Mouse (Mus musculus) urinary bladder, adult 2 months (tissue): ENCODE measurements around the gene Apc2. TPM values are rescaled to one million over a fixed set of nuclear protein-coding genes. Genes with fewer than 3 reads are reported as not detected.
"Not testable (repeated sequence)": the region's sequence is repeated elsewhere in the genome, so short reads cannot be mapped to it uniquely, and the experiment has no call there.

Experiments
- DNase-seq: peaks from one replicate; pipeline ENCODE4 v3.0.0; 2022; ENCODE audit warnings: low spot score
- polyA plus RNA-seq: library from polyadenylated mRNA; depleted of rRNA; stranded (reverse); fragments of >200 nt; gene quantifications from 2 replicates; pipeline ENCODE4 v1.2.3, GENCODE M21; 2012

The Apc2 gene
- polyA plus RNA-seq, 1 experiment = 0.76 TPM

DNA sequence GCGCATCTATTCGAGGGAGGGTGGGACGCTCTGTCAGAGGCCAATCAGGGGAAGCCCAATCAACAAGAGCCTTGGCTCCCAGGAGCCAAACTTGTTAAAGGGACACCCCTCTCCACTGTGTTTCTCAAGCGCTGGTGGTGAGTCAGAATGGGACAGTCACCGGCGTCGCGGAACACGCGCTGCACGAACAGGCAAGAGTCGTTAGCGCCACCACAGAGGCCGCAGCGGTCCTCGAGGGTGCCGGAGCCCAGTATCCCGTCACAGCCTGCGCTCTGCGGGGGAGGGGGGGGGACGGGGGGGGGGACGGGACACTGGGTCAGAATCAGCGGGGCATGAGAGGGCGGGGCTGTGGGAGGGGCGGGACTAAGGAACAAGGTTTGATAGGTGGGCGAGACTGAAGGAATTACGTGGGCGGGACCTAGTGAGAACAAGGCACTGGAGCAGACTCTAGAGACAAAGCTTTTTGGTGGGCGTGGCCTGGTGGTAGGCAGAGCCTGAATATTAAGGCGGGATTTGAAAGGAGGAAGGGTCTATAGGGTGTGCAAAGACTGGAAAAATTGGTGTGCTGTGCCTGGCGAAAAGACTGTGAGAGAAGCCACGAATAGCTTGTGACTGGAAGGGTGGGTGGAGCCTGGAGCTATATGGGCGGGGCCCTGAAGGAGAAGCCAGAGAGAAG is 47.1 kb downstream of the Apc2 start:
- DNase-seq = no peak

DNA sequence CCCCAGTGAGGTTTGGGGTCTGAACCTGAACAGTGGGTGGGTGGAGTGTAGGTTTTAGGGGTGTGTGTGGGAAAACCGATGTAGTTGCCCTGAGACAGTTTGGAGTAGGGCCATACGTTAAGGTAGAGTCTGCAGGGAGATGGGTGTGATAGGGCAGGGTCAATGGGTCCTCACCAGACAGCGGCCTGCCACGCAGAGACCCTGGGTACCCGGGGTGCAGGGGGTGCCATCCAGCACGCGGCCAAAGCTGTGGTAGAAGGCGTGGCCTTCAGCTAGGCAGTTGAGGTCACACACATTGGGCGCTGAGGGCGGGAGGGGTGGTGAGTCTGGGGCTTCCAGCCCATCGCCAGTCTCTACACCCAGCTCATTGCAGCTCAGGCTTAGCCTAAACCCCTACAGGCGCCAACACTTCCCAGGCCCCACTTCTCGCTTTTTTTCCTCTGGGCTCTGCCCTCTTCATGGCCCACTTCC is 47.7 kb downstream of the Apc2 start:
- no peak for DNase-seq

DNA sequence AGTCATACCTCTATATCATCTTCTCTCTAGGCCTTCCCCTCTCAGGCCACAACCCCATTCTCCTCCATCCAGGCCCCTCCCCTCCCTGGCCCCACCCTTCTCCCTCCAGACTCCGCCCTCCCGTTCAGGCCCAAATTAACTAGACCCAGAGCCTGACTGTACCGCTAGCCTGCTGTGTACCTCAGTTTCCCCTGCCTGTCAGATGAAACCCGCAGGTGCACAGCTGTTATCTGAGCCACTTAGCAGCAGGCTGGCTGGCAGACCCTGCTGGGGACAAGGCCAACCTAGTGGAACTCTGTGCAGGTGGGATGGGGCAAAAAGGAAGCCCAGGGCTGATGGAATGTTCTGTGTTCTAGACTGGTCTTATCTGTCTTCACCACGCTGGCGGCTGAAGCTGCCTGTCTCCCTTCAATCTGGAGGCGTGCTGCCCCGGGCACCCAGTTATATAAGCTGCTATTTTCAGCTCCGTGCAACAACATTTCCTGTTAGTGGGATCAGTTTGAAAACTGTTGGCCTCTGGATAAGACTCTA is 48.4 kb downstream of the Apc2 start:
- no peak for DNase-seq

DNA sequence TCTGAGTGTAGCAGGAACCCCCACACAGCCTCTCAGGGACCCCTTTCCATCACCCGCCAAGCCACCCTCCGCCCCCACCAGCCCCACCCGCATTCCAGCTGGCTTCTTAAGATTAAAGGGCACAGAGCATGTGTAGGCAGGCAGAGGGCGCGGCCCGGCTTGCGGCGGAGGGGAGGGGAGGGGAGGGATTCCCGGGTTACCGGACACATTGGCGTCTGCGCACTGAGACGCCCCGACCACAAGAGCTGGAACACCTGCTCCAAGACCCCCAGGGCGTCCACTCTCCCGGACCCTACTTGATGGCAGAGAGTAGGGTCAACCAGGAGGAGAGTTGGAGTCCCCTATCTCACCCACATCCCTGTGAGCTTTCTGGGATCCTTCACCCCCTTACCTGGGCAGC is 49.3 kb downstream of the Apc2 start:
- peak; percentile 53 for DNase-seq

DNA sequence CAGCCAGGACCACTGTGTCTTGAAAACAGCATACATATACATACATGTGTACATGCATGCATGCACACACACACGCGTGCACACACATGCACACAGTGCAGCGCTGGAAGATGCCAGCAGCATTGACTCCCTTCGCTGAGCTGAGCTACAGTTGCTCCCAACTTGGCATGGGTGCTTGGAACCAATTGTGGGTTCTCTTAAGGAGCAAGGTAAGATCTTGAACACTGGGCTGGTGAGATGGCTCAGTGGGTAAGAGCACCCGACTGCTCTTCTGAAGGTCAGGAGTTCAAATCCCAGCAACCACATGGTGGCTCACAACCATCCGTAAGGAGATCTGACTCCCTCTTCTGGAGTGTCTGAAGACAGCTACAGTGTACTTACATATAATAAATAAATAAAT is 50.2 kb downstream of the Apc2 start:
- not testable (repeated sequence) for DNase-seq

DNA sequence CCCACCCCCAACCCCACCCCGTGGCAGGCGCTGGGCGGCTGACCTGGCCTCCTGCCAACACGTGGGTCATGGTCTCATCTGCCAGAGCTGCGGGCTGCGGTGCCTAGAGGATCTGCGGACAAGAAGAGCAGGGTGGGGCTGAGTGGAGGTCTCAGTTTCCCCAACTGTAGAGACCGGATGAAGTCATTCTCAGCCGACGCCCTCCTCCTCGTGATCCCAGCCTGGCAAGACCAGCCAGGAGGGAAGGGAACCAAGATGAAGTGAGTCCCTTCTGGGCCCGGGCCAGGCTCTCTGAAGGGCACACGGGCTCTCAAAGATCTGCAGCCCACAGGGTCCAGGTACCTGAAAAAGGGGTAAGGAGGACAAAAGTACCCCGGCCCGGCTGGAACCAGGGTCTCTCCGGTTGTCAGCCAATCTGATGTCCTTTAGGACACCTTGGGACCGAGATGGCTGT is 51.8 kb downstream of the Apc2 start:
- DNase-seq = no peak

DNA sequence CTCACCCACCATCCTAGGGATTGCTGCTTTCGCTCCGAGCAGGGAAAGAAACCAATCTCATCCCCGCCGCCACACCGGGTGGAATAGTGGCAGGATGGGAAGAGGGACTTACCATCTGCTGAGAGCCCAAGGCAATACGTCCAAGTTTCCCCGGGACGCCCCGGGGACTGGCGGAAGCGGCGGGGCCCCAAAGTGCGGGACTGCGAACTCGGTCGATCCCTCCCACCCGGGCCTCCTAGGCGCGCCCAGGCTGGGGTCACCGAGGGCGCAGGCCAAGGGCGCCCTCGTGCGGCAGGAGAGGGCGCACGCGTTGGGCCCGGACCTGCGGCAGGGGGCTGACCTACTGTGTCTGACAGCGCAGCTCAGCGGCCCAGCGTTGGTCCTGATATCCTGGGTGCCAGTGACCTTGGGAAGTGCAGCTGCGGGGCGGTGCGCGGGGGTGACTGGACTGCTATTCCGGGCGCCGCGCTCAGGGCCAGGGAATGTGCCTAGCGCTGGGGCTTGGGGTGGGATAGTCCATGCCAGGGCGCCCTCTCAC is 52.5 kb downstream of the Apc2 start, which contains the start of gene Adamtsl5:
Gene Adamtsl5 (minus strand): TSS at position 169 of the 538 bp plus-strand sequence.
- peak; percentile 72 for DNase-seq

DNA sequence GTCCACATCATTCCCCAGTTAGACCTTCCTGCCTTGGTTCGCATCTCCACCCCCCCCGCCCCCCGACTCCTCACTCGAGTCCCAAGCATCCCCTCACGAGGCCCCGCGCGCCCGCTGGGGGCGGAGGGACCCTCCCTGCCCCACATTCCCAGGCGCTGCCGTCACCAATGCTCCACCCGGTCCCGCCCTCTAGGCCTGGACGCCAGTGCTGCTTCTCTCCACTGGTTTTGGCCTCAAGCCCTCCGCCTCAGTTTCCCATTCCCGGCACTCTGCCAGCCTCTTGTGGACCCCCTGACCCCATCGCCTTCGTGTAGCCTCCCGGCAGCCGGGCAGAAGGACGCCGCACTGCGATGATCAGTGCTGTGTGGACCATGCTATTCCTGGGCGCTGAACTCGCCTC is 53.2 kb downstream of the Apc2 start:
- no peak for DNase-seq

DNA sequence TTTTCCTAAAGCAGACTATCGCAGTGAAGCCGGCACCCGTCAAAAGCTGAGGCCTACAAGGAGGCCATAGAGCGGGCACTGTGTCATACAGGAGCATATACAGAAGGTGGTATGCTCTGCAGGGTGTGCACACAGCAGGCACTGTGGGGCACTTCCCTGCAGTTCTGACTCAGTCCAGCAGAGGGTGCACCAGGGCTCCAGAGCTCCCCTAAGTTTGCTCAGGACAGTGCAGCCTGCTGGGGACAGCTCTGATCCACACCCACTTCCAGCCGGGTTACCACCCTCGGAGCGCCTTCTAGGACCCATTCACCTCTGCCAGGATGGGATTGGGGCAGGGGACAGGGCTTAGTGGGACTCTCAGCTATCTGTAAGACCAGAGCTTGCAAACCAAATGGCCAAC is 54.5 kb downstream of the Apc2 start:
- DNase-seq = peak; percentile 85

DNA sequence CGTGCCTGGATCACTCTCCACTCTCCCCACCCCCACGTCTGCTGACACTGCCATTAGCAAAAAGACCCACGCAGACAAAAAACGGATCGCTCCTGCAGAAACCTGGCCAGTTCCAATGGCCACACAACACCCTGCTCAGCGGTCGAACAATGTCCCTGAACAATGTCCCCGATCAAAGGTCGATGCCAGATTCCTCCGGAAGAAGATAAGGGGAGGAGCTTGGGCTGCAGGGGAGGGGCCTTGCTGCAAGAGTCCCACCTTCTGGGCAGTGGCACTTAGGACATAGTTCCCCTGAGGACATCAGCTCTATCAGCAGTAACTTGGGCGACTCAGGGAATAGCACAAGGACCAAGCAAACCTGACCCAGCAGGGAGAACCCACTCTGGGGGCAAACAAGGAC is 56.1 kb downstream of the Apc2 start:
- no peak for DNase-seq

DNA sequence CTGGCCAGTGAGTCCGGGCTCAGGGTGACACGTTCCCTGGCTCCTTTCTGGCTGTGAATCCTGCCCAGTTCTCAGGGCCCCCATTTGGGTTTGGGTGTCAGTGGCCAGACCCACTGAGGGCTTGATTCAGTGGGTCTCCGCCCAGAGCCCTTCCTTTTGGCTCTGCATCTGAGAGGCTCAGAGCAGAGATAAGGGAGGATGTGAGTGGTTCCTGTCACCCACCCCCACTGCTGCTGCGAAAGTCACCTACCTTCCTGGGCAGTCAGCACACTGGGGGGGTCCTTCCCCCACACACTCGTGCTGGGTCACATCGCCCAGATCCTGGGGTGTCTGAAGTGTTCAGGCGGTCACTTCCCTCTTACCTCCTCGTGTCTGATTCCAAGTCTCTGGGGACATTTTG is 57.0 kb downstream of the Apc2 start:
- no peak for DNase-seq

DNA sequence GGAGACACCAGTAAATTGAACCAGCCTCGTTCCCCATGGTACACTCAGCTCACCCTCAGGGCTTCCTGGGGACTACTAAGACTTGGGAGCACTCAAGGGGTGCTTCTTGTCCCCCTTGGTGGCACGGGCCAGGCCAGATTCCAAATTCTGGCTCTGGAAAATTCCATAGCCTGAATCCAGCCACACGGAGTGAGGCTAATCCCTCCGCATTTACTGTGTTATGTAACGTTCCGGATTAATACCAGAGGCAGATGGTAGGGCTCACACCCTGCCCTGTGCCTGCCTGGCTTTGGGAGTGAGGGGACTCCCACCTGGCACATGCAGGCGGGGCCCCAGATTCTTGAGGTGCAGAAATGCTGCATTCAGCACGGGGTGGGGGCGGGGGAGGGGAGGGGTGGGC is 59.7 kb downstream of the Apc2 start:
- DNase-seq = no peak

DNA sequence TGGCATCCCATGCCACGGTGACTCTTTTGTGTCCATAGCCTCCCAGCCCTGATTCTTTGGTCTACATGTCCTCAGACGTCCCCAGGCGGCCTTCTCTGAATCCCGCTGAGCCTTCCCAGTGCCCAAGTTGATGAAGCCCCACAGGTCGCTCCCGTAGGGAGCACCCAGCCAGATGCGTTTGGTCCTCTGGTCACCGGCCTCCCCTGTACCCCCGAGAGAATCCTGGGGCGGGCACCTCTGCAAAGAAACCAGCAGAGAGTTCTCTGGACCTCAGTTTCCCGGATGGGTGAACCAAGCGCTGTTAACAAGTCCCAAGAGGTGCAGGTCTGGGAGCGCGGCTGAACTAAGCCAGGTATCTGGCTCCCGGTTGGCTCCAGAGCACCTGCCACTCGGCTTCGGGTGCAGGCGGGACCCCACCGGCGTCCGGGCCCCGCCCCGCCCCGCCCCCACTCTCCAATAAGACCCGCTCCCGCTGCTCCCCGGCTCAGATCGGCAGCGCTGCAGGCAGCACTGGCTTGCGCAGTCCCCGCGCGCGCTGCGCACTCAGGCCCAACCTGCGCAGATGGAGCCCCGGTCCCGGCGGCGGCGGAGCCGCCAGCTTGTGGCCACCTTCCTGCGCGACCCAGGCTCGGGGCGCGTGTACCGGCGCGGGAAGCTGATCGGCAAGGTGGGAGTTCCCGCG is 60.4 kb downstream of the Apc2 start, which contains the start of gene Plk5:
Gene Plk5 (plus strand): TSS at position 459 of the 682 bp plus-strand sequence.
- no peak for DNase-seq

DNA sequence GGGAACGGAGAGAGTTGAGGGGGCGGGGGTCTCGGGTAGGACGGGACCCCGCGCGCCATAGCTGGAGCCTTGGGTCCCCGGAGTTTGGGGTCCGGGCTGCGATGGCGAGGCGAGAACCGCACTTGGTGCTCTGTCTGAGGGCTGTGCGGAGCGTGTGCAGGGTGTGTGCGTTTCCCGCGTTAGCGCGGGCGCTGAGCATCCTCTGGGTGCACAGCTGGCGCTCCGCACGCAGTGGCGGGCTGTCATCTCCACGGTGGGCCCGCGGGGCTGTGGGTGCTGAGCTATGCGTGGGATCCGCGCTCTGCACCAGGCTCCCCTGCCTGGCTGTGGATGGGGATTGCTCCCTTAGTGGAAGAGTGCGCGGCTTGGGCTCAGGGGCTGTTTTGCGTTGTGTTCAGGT is 61.0 kb downstream of the Apc2 start:
- no peak for DNase-seq

DNA sequence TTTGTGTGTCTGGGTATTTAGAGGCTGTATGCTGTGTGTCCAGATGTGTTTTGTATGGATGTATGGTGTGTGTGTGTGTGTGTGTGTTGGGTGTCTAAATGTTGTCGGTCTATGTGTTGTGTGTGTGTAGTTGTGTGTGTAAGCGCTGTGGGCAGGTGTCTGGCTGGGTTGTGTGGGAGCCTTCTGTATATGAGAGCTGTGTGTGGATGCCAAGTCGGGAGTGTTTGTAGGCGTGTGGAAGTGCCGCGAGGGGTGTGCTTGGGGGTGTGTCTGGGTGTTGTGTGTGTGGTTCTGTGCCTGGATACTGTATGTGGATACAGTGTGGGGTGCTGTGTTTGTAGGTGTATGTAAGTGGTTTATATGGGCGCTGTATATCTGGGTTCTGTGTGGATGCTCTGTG is 61.6 kb downstream of the Apc2 start:
- no peak for DNase-seq

DNA sequence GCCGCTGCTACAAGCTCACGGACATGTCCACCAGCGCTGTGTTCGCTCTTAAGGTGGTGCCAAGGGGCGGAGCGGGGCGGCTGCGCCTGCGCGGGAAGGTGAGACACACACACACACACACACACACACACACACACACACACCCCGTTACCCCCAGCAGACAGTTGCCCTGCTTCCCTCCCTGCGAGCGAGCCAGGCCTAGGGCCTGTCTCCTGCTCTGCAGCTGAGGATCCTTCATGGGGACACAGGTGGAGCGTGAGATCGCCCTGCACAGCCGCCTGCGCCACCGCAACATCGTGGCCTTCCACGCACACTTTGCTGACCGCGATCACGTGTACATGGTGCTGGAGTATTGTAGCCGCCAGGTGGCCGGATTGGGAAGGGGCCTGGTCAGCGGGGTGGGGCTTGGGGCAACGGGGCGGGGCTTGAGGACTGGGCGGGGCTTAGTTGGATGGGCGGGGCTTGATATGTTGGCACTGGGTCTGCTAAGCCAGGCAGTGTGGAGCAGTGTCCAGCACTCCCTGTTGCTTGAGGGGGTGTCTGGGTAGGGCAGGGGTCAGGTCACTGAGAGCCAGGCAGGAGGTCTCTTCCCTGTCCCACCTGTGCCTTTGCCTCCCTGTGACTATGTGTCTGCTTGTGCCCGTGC is 62.3 kb downstream of the Apc2 start:
- no peak for DNase-seq

DNA sequence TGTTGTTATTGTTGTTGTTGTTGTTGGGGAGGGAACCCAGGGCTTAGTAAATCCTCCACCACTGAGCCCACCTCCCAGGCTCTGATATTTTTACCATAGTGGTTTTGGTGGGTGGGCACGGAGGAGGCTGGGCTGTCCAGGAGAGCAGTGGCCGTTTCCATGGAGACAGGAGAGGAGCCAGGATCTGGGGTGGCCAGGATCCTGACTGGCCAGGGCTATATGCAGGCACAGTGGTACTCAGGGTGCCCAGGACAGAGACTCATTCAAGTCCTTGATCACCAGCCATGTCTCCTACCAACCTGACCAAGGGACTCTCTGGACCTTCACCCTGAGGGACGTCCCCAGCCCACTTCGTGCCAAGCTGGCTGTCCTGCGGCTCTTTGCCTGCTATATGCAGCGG is 68.0 kb downstream of the Apc2 start:
- no peak for DNase-seq

DNA sequence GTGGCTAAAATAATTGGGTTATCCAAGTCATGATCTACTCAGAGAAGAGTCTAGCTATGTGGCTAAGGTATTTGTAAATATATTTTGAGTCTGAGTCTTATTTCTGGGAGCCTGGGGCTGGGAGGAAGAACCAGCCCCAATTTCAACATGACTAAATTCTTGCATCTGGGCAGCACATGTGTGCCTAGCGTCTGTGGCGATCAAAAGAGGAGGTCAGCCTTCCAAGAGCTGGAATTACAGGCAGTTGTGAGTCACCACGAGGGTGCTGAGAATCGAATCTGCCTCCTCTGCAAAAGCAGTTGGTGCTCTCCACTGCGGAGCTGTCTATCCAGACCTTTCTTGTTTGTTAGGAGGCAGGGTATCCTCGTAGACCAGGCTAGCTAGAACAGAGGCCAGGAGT is 70.0 kb downstream of the Apc2 start:
- no peak for DNase-seq
